Mouse (Mus musculus) liver, embryonic 14.5 days (tissue): ENCODE data around the gene Fmnl2. TPM values are rescaled to one million over a fixed set of nuclear protein-coding genes. Genes with fewer than 3 reads are reported as not detected.

ENCODE experiments used
- ATAC-seq: fragments of 200-750 bp; cut with Nextera tagmentation; 2 replicates; pipeline ENCODE4 v1.8.0; 2017; ENCODE audit warnings: moderate number of reproducible peaks, mild to moderate bottlenecking, moderate library complexity; ENCODE audit not compliant: insufficient read depth
- DNase-seq, 3 experiments: peaks; one replicate each; pipeline ENCODE4 v3.0.0-alpha.2; 2012 to 2013; ENCODE audit warnings: low read depth in 3 of 3, low spot score in 3 of 3
- H3K27ac ChIP-seq: fragments of 300-500 bp; sonication (generic); 2 replicates; pipeline ENCODE4 v1.5.1; 2014; ENCODE audit warnings: moderate library complexity, mild to moderate bottlenecking, control low read depth, inconsistent platforms
- H3K27me3 ChIP-seq: fragments of 300-500 bp; sonication (generic); 2 replicates; pipeline ENCODE4 v1.6.1; 2014; ENCODE audit warnings: mild to moderate bottlenecking, low read length, moderate library complexity; ENCODE audit not compliant: control insufficient read depth, insufficient read depth
- H3K36me3 ChIP-seq: fragments of 300-500 bp; sonication (generic); replicated peaks from 2 replicates; pipeline ENCODE4 v1.6.1; 2014; ENCODE audit warnings: low read depth; ENCODE audit not compliant: control insufficient read depth, insufficient read depth
- H3K4me1 ChIP-seq, 2 experiments: fragments of 200-500 bp in 1 of 2; fragments of 300-500 bp in 1 of 2; sonication (generic) in 1 of 2; replicated peaks; 2 replicates each; pipeline ENCODE4 v1.6.1; 2012 to 2014; ENCODE audit warnings: antibody characterized with exemption in 1 of 2, inconsistent platforms in 1 of 2, low read length in 1 of 2; ENCODE audit not compliant: control insufficient read depth in 2 of 2, insufficient read depth in 2 of 2
- H3K4me2 ChIP-seq: fragments of 300-500 bp; sonication (generic); 2 replicates; pipeline ENCODE4 v1.6.1; 2014; ENCODE audit warnings: low read depth, mild to moderate bottlenecking, control low read depth, moderate library complexity
- H3K4me3 ChIP-seq, 2 experiments: fragments of 200-500 bp in 1 of 2; fragments of 300-500 bp in 1 of 2; sonication (generic) in 1 of 2; 2 replicates each; pipeline ENCODE4 v1.5.1; 2012 to 2014; ENCODE audit warnings: low read depth in 2 of 2, low read length in 2 of 2, mild to moderate bottlenecking in 2 of 2, control low read depth in 1 of 2, inconsistent platforms in 1 of 2, moderate library complexity in 1 of 2; ENCODE audit not compliant: insufficient read depth in 1 of 2
- H3K9ac ChIP-seq: fragments of 300-500 bp; sonication (generic); replicated peaks from 2 replicates; pipeline ENCODE4 v1.6.1; 2014; ENCODE audit warnings: mild to moderate bottlenecking, control low read depth, moderate library complexity
- H3K9me3 ChIP-seq: fragments of 300-500 bp; sonication (generic); 2 replicates; pipeline ENCODE4 v1.6.1; 2016; ENCODE audit warnings: low read length, mixed read lengths; ENCODE audit not compliant: control insufficient read depth
- CTCF ChIP-seq: IDR thresholded peaks from 2 replicates; pipeline ENCODE4 v1.5.1; 2016; ENCODE audit warnings: antibody characterized with exemption, low read depth, control low read depth
- EP300 ChIP-seq: IDR thresholded peaks from 2 replicates; pipeline ENCODE4 v1.6.1; 2016; ENCODE audit warnings: antibody characterized with exemption, low read depth
- WGBS: fragments of 180-500 bp; shearing (Covaris S2); extraction: QIAGEN DNeasy Blood & Tissue Kit; methylation state at CpG from one replicate; pipeline ENCODE4 v1.1.7; 2014; ENCODE audit not compliant: insufficient replicate concordance; 5-methylcytosine and 5-hydroxymethylcytosine counted together
- polyA plus RNA-seq, 2 experiments: library from polyadenylated mRNA; depleted of rRNA in 1 of 2; stranded (reverse) in 1 of 2; unstranded in 1 of 2; fragments of >200 nt; fragmentation: Nextera tagmentation in 1 of 2; extraction: Ambion mirVana in 1 of 2; gene quantifications; 2 replicates each; pipeline versions ENCODE4 v1.2.1 to v1.2.3; 2012 to 2014

The Fmnl2 gene
- polyA plus RNA-seq, 2 experiments: 0.39 to 0.79 TPM

DNA sequence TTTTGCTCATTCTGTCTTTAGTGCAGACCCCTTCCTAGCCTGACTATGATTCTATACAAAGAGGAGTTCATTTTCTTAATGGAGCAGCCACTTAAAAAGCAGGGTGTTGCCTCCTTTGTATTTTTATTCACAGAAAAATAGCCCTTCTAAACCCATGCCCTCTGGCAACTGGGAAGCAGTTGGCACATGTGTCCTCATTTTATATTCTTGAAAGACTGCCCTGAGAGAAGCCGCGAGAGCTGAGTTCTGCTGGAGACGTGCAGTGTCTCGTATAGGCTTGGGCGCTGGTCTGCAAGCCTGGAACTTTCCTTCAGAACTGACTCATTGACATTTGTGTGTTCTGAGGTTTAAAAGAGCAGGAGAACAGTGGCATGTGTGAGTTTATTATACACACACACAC is 224.8 kb downstream of the Fmnl2 start:
- ATAC-seq: no peak
- TF ChIP-seq EP300 (no peak), CTCF (no peak)
- no peaks in the 10 kb centered on the region for H3K36me3 ChIP-seq
- no peaks in the 10 kb centered on the region for H3K9me3 ChIP-seq
- no peak for DNase-seq
- H3K27ac ChIP-seq: no peak overlapping the region
- H3K9ac ChIP-seq: no peak overlapping the region
- H3K4me2 ChIP-seq: no peak overlapping the region
- no peaks in the 10 kb centered on the region for H3K27me3 ChIP-seq
- 75% methylated on average over 5 of the region's 5 CpGs for WGBS
- H3K4me3 ChIP-seq: no peak overlapping the region
- H3K4me1 ChIP-seq: no peaks in the 10 kb centered on the region

DNA sequence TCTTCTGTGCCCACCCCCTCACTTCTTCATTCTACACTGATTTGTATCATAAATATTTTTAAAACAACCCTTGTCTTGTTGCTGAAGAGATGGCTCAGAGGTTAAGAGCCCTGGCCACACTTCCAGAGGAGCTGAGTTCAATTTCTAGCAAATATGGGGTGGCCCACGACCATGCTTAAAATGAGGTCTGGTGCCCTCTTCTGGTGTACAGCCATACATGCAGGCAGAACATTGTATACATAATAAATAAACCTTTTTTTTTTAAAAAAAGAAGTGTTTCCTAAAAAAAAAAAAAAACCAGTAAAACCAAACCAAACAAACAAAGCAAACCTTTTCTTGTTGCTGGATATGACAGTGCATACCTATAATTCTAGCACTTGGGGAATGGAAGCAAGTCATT is 225.6 kb downstream of the Fmnl2 start:
- 15% methylated on average over 1 of the region's 1 CpGs for WGBS
- no peak for ATAC-seq
- H3K27ac ChIP-seq: no peak overlapping the region

DNA sequence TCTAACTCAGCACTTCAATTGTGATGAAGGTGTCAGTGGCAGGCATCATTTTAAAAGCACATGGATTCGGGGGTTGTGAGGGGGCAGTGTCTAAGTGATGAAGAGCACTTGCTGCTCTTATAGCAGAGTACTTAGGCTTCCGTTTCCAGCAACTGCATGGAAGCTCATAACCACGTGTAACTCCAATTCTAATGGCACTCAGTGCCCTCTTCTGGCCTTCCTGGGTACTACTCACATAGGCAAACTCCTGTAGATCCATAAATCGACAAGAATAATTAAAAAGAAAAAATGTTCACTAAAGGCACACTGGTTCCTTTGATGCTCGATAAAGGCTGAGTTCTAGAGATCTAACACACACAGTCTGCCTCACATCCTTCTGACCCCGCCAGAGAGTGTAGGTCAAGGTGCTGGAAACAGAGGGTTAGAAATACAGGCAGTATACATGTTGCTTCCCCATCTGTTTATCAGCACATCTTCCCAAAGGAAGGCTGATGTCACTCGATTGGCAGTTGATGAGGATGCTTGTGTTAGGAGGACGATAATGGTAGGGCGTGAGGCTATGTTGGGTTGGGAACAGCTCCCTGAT is 228.1 kb downstream of the Fmnl2 start:
- ATAC-seq (no peak), DNase-seq (peak in 2 of 3 experiments; percentile 1 to 3)
- Histone ChIP-seq H3K4me2 (no peak overlapping the region), H3K27ac (no peak overlapping the region), H3K4me3 (no peak overlapping the region), H3K9ac (no peak overlapping the region), H3K9me3 (no peaks in the 10 kb centered on the region), H3K4me1 (no peaks in the 10 kb centered on the region), H3K27me3 (no peaks in the 10 kb centered on the region), H3K36me3 (no peaks in the 10 kb centered on the region)
- TF ChIP-seq EP300 (no peak), CTCF (peak; percentile 51)
- WGBS: 33% methylated on average over 9 of the region's 9 CpGs

More for the DNA sequence above, 225.6 kb downstream of the Fmnl2 start:
- Histone ChIP-seq H3K9ac (no peak overlapping the region), H3K4me3 (no peak overlapping the region), H3K36me3 (no peaks in the 10 kb centered on the region), H3K27me3 (no peaks in the 10 kb centered on the region), H3K4me2 (no peak overlapping the region), H3K9me3 (no peaks in the 10 kb centered on the region), H3K4me1 (no peaks in the 10 kb centered on the region)
- DNase-seq: no peak
- TF ChIP-seq EP300: no peak
- TF ChIP-seq CTCF: peak; percentile 42; the same call in 1 of the 2 replicates

DNA sequence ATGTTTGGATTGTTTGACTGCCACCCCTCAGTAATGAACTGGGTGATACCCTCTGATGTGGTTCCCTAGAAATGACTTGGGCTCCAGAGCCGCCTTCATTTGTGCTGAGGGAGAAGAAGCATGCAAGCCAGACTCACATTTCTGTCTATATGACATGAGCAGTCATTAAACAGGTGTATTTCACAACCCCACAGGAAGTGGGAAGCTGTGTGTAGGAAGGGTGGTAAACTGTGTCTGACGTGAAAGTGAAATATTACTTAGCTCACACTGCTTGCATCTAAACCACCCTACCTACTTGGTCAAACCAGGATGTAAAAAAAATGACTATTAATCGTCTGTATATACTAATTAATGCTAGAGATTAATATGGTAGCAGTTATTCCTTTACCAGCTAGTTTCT is 231.1 kb downstream of the Fmnl2 start:
- Histone ChIP-seq H3K36me3 (no peaks in the 10 kb centered on the region), H3K27me3 (no peaks in the 10 kb centered on the region), H3K4me1 (no peaks in the 10 kb centered on the region), H3K9ac (no peak overlapping the region), H3K27ac (no peak overlapping the region), H3K9me3 (no peaks in the 10 kb centered on the region), H3K4me2 (no peak overlapping the region), H3K4me3 (no peak overlapping the region)
- no peak for DNase-seq
- 48% methylated on average over 3 of the region's 3 CpGs for WGBS
- TF ChIP-seq CTCF: no peak
- TF ChIP-seq EP300: no peak
- no peak for ATAC-seq

DNA sequence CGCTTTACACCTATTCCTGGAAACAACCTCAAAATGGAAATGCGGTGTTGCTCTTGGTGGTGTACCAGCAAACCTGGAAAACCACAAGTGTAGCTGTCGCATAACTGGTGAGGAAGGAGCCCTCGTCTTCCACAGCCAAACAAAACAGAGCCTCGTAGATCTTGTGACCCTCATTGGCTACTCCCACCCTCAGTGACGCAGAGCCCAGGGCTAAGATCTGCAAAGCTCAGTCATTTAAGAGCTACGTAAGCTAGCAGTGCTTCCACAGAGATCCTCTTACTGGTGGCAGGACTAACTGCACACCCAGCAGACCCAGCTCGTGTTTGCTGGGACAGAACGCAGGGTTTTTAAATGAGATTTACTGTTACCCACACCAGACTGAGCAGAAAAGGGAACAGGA is 237.4 kb downstream of the Fmnl2 start:
- H3K4me1 ChIP-seq: no peaks in the 10 kb centered on the region
- no peaks in the 10 kb centered on the region for H3K27me3 ChIP-seq
- no peak overlapping the region for H3K4me3 ChIP-seq
- TF ChIP-seq EP300 (no peak), CTCF (no peak)
- ATAC-seq: no peak
- DNase-seq: no peak
- H3K4me2 ChIP-seq: no peak overlapping the region
- H3K27ac ChIP-seq: no peak overlapping the region
- no peak overlapping the region for H3K9ac ChIP-seq
- H3K36me3 ChIP-seq: no peaks in the 10 kb centered on the region
- H3K9me3 ChIP-seq: no peaks in the 10 kb centered on the region
- WGBS: 56% methylated on average over 9 of the region's 9 CpGs
